Mouse (Mus musculus) heart, adult 8-10 months (tissue): ENCODE measurements around the gene Nenf. TPM values are rescaled to one million over a fixed set of nuclear protein-coding genes. Genes with fewer than 3 reads are reported as not detected.

Experiments used
- total RNA-seq, 4 experiments: library from RNA; stranded (reverse); gene quantifications; 2 replicates each; pipeline ENCODE4 v1.2.4; 2022

The Nenf gene
- total RNA-seq, 4 experiments from 2014 or later, result 90.1 to 115 (median 111) TPM

Other genes starting within 250 kb of the Nenf start
- gene Batf3, start 220.3 kb downstream of the Nenf start, total RNA-seq, result under 1 TPM in 3 of 4 experiments, not detected in 1; 0.49 to 0.75 (median 0.69) TPM
- not detected for gene Fam71a, start 153.4 kb downstream of the Nenf start, total RNA-seq
- 10 to 100 TPM in 1 of 4 experiments, 1 to 10 TPM in 3; 3.0 to 10.3 (median 4.2) TPM for gene Atf3, start 100.2 kb downstream of the Nenf start, total RNA-seq
- 1 to 10 TPM; 2.6 to 4.2 (median 3.0) TPM for gene Tmem206, start 7.7 kb upstream of the Nenf start, total RNA-seq
- 10 to 100 TPM; 94.2 to 98.9 (median 97.9) TPM for gene Ppp2r5a, start 85.1 kb upstream of the Nenf start, total RNA-seq